Mouse (Mus musculus) monocyte, adult 5-6 weeks (primary cell): ENCODE measurements at regions not wholly inside any gene's neighbourhood (a gene's known extent, or its start where the extent isn't known, plus 50 kb on each side); places are given as distances from the start of the nearest gene placed in this dataset.
"Not testable (repeated sequence)": the region's sequence is repeated elsewhere in the genome, so short reads cannot be mapped to it uniquely, and the experiment has no call there.

Source experiments
- ATAC-seq: fragments of 153-309, 156-312 bp; replicated peaks from 2 replicates; pipeline ENCODE4 v1.8.0; 2017; ENCODE audit warnings: mild to moderate bottlenecking; ENCODE audit not compliant: low TSS enrichment, insufficient number of reproducible peaks, severe bottlenecking, poor library complexity, low FRiP score

DNA sequence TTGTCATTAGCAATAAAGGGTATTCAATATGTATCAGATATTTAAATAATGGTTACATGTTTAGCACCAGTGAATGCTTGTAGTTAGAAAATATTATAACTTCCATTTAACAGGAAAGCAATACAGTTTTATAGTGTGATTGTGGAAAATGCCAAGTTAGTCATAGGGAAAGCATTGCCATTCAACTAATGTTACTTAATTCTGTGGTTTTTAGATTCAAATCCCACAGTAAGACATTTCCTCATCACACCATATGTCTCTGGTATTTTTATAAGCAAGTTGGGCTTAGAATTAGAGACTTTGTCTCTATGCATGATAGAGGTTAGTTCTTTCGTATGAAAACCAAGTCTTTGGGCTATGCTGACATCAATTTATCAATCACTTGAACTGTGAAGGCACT, 133.0 kb downstream of the Prr30 start:
- ATAC-seq = no peak

- no peak for ATAC-seq
These were observed 143.3 kb downstream of the Prr30 start for GRCm38 (mm10) chr14:101056874-101057273.

DNA sequence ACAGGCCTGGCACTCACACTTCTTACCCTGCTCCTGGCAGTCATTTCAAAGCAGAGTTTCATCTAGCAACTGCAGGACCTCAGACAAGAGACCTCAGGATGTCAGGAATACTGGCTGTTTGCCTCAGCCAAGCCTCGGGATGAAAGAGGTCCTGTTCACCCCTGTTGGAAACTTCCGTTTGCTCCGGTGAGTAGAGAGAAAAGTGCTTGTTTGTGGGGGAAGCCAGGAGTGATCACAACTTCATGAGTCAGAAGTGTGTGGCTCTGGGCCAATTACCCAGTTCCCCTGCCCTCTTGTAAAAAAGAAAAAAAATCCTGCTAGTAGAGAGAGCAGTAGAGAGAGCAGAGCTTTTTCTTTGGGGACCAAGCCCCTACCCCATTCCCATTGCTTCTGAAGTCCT, 144.2 kb downstream of the Prr30 start:
- ATAC-seq = no peak

DNA sequence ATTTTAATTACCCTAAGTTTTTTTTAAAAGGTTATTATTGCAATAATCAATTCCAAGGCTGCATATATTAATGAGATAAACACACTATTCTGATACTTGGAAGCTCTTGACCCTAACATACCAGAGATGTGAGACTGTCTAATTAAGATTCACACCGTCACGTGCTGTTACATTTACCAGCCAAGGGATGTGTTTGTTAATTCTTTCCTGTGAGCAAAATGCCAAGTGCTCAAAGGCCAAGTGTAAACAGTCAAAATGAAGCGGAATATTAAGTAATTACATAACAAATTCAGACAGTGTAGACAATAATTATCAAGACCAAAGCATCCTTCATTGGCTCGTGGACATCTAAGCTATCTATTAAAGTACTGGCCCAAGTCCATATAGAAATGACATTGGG, 145.3 kb downstream of the Prr30 start:
- ATAC-seq = no peak

- ATAC-seq = no peak
These were observed 147.4 kb downstream of the Prr30 start for GRCm38 (mm10) chr14:101052760-101053159.

DNA sequence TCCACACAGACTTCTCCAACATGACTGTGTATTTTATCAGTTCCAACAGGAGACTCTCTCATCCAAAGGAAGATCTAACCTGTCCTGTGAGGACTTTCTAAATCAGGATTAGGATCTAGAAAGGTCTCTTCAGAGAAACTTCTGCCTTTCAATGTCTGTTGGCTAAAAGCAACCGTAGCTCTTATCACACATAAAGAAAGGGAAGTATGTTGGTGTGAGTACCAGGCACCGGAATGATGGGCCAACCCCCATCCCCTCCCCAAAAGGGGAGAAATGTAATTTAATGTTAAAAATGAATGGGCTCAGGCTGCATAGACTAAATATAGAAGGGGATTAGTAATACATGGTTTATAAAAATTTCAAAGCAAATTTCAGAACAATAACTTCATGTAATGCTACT, 149.9 kb downstream of the Prr30 start:
- no peak for ATAC-seq

DNA sequence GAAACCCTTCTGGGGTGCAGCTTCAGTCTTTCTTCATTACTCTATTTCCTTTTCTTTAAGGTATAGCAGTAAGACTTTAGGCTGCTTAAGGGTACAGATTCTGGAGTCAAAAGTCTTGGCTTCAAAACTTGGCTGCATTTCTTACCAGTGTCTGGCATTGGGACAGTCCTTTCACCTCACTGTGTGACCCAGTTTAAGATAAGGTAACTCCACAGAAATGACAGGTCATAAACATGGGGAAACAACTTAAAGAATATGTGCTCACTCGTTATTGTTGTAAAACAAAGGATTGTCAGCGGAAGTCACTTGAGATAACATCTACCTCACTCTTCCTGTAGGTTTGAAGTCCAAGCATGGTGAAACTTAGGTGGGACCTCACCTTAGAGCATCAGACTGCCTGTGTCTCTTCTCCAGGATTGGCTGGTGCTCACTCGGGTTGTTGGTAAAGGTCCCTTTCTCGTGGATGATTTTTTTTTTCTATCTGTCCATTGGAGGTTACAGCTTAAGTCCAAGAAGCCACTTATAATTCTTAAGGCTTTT, 150.4 kb downstream of the Prr30 start:
- ATAC-seq = no peak

DNA sequence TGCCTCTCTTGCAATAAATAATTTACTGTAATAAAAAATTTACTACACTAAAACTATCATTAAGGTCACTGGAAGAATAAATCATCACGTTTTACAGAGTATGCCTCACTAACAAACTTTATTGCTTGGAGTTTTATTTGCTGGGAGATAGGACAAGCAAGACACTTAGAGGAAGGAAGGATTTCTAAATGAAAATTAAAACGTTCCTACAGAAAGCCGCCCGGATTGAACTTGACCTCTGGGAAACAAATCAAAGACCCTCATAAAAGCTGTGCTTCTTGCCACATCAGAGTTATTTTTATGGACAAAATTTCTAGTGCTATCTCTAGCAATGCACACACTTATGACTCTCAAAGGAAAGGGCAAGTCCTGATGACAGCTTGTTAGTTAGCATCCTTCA, 156.6 kb downstream of the Prr30 start:
- no peak for ATAC-seq

DNA sequence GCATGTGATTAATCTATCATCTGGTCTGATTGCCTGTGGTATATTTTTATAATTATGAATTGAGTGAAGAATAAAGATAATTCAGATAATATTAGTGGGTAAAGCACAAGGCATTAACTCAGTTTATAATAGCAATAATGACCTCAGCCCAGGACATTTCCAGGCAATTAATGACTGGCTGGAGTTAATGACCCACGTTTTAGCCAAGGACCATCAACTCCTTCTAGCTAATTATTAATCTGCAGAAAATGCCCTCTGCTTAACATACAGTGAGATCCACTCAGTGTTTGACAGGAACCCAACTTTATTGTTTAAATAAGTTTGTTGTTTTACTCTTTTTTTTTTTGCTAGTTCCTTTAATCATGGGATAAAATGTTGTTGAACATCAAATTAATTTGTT, 199.1 kb downstream of the Prr30 start:
- ATAC-seq = no peak

- no peak for ATAC-seq
These were observed 219.4 kb downstream of the Prr30 start for GRCm38 (mm10) chr14:100980754-100981153.

- no peak for ATAC-seq
These were observed 221.6 kb downstream of the Prr30 start for GRCm38 (mm10) chr14:100978515-100978914.

DNA sequence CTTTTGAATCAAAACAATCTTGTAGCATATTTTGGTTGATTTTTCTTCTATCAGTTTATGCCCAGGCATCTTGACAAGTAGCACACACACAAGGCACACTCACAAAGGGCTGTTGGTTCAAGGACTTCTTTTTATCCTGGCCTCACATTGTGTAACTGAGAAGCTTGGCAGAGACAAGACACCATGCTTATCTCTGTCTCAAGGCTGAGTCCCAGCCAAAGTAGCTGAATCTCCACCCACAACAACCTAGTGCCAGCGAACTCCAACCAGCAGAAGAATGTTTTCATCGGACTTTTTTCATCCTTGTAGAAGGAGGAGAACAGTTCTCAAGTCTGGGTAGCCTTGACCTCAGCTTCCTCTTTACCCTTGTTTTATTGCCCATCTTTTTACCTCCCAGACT, 229.2 kb downstream of the Prr30 start:
- ATAC-seq = no peak

GRCm38 (mm10) chr14:100960198-100960597, 239.9 kb downstream of the Prr30 start:
- no peak for ATAC-seq

GRCm38 (mm10) chr14:100955806-100956436, 244.2 kb downstream of the Prr30 start:
- no peak for ATAC-seq

- no peak for ATAC-seq
These were observed 249.4 kb downstream of the Prr30 start for GRCm38 (mm10) chr14:100950681-100951119.

GRCm38 (mm10) chr14:100947625-100948024, 252.5 kb downstream of the Prr30 start:
- ATAC-seq = not testable (repeated sequence)

DNA sequence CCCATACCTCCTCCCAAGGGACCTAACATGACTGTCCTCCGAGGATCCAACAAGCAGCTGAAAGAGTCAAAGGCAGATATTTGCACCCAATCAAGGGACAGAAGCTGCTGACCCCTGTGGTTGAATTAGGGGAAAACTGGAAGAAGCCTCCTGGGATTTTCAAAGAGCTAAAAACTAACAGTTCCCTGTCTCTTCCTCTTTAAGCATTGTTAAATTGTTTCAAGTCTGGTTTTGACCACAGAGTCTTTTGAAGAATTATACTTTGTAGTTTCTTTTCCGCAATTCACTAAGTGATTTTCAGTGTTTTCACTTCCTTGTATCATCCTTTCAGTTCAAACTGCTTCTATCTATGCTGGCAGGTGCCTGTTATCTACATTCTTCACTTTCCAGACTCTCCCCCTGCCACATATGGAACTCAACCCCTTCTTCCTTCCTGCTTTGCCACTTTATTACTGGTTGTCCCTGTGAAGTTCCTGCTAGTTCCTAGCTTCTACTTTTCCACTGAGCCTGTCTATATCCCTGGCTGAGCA, 262.7 kb downstream of the Prr30 start:
- no peak for ATAC-seq

DNA sequence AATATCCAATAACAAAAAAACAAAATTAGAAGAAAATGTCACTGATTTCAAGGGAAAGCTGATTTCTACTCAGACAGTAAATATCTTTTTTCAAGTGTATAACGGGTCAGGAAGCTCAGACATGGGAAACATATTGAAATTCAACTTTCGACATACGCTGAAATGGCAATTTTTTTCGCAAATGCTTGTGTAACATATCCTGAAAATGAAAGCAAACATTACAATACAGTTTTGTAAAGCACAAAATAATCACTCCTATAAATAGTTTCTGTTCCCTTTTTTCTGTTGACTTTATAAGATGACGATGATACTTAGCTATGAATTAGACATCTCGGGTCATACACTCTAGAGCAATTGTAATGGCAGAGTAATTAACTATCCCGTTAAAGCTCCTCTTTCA, 265.6 kb downstream of the Prr30 start:
- 0 out of 2 replicates have a peak, but pooled peaks have one; percentile 31 for ATAC-seq

DNA sequence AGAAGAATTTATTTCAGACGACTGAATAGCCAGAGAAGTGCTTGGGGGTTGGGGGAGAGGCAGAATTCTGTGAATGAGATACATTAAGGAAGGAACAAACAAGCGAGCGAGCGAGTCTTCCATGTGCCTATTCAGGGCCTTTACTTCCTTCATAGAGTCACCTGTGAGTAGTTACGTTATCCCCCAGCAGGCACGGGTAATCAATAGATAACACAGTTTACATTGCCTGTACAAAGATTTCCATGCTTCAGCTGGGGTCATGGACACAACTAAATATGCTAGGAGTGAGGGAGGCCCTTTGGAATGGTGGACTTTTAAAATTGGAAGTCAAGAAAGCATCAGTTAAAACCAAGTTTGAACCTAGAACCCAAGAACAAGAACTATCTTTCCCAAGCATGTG, 275.2 kb downstream of the Prr30 start:
- no peak for ATAC-seq

- ATAC-seq = no peak
These were observed 299.9 kb downstream of the Prr30 start for GRCm38 (mm10) chr14:100900221-100900620.

- no peak for ATAC-seq
These were observed 301.1 kb downstream of the Prr30 start for GRCm38 (mm10) chr14:100899074-100899473.
